Mouse (Mus musculus) heart, embryonic 15.5 days (tissue): Measurements from ENCODE around the gene Epor. TPM values are rescaled to one million over a fixed set of nuclear protein-coding genes. Genes with fewer than 3 reads are reported as not detected.
A peak's percentile ranks its signal among the peaks of the same experiment; 100 is the strongest.

ENCODE experiments used
- ATAC-seq: fragments of 200-750 bp; cut with Nextera tagmentation; replicated peaks from 2 replicates; pipeline ENCODE4 v1.8.0; 2017; ENCODE audit warnings: low read depth, moderate TSS enrichment; ENCODE audit not compliant: insufficient number of reproducible peaks, insufficient read depth, low FRiP score
- H3K27ac ChIP-seq: fragments of 300-500 bp; sonication (generic); 2 replicates; pipeline ENCODE4 v1.5.1; 2015; ENCODE audit warnings: mild to moderate bottlenecking, inconsistent platforms
- H3K27me3 ChIP-seq: fragments of 300-500 bp; sonication (generic); 2 replicates; pipeline ENCODE4 v1.6.1; 2015; ENCODE audit warnings: inconsistent platforms
- H3K36me3 ChIP-seq: fragments of 300-500 bp; sonication (generic); 2 replicates; pipeline ENCODE4 v1.6.1; 2015; ENCODE audit warnings: mild to moderate bottlenecking, inconsistent platforms
- H3K4me1 ChIP-seq: fragments of 300-500 bp; sonication (generic); replicated peaks from 2 replicates; pipeline ENCODE4 v1.6.1; 2015; ENCODE audit warnings: inconsistent platforms
- H3K4me2 ChIP-seq: fragments of 300-500 bp; sonication (generic); 2 replicates; pipeline ENCODE4 v1.6.1; 2015; ENCODE audit warnings: inconsistent platforms, mild to moderate bottlenecking, moderate library complexity
- H3K4me3 ChIP-seq: fragments of 300-500 bp; sonication (generic); 2 replicates; pipeline ENCODE4 v1.5.1; 2015; ENCODE audit warnings: mild to moderate bottlenecking, inconsistent platforms
- H3K9ac ChIP-seq: fragments of 300-500 bp; sonication (generic); 2 replicates; pipeline ENCODE4 v1.6.1; 2015; ENCODE audit warnings: mild to moderate bottlenecking, inconsistent platforms
- H3K9me3 ChIP-seq: fragments of 300-500 bp; sonication (generic); replicated peaks from 2 replicates; pipeline ENCODE4 v1.6.1; 2016; ENCODE audit warnings: inconsistent platforms
- WGBS: fragments of 180-500 bp; shearing (Covaris S2); methylation state at CpG from one replicate; pipeline ENCODE4 v1.1.7; 2015; ENCODE audit warnings: mixed read lengths; 5-methylcytosine and 5-hydroxymethylcytosine counted together
- polyA plus RNA-seq: library from polyadenylated mRNA; unstranded; fragments of >200 nt; fragmentation: Nextera tagmentation; extraction: Ambion mirVana; gene quantifications from 2 replicates; pipeline ENCODE4 v1.2.1, GENCODE M21; 2015

The Epor gene
- polyA plus RNA-seq, 1 experiment from 2014 or later: 2.9 TPM

- Histone ChIP-seq H3K27me3 (peaks cover 32% of the 10 kb centered on the region), H3K36me3 (no peaks in the 10 kb centered on the region), H3K4me1 (peaks cover 36% of the 10 kb centered on the region), H3K9me3 (no peaks in the 10 kb centered on the region), H3K4me2 (peak overlapping the region; percentile 98), H3K27ac (no peak overlapping the region), H3K9ac (peak overlapping the region; percentile 55), H3K4me3 (peak overlapping the region; percentile 59)
- WGBS: 3% methylated on average over 34 of the region's 34 CpGs
- peak; percentile 73 for ATAC-seq
These were observed 768 bp downstream of the Epor start for GRCm38 (mm10) chr9:21962416-21963059.

DNA sequence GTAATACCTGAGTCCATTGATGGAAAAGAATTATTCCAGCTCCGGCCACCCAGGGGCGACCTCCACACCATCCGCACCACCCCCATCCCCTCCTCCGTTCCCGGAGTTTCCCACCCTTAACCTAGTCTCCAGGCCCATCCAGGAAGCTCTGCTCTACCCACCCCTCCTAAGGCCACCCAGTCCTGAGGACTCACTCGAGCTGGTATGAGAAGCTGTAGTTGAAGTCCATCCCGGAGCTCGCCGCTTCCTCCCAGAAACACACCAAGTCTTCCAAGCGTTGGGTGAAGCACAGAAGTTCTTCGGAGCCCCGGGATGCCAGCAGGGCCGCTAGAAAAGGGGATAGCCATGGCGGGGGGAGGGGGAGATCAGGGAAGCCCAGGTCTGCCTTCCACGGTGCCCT, 1.3 kb downstream of the Epor start:
- peaks cover 32% of the 10 kb centered on the region for H3K27me3 ChIP-seq
- peak overlapping the region; percentile 98 for H3K4me2 ChIP-seq
- H3K36me3 ChIP-seq: no peaks in the 10 kb centered on the region
- peaks cover 36% of the 10 kb centered on the region for H3K4me1 ChIP-seq
- H3K9me3 ChIP-seq: no peaks in the 10 kb centered on the region
- H3K27ac ChIP-seq: no peak overlapping the region
- peak overlapping the region; percentile 59 for H3K4me3 ChIP-seq
- ATAC-seq: peak; percentile 44; the same call in 1 of the 2 replicates
- peak overlapping the region; percentile 55 for H3K9ac ChIP-seq
- under 1% methylated on average over 15 of the region's 15 CpGs for WGBS

DNA sequence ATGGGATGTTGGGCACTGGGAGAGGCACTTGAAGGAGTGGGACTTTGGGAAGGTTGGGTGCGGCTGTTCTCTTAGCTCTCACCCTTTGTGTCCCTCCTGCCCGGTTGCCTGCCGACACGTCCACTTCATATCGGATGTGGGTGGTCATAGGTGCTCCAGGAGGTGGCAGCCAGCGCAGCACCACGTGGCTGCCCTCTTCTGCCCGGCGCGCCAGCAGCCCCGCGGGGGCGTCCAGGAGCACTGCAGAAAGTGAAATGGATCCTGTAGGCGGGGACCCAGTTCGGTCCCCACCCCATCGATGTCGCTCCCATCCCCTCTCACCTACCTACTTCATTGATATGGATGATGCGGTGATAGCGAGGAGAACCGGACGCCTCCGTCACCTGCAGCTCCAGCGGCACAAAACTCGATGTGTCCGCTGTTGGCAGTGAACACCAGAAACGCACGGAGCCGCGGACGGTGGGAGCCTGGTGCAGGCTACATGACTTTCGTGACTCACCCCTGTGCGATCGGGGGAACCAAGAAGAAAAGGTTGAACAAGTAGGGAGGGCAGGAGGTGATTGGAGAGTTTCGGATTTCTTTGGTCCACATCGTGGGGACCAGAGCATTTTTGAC, 1.8 kb downstream of the Epor start:
- H3K27ac ChIP-seq: no peak overlapping the region
- peaks cover 39% of the 10 kb centered on the region for H3K4me1 ChIP-seq
- peak overlapping the region; percentile 59 for H3K4me3 ChIP-seq
- ATAC-seq: no peak
- H3K27me3 ChIP-seq: peaks cover 32% of the 10 kb centered on the region
- peak overlapping the region; percentile 55; the same call in 1 of the 2 replicates for H3K9ac ChIP-seq
- peak overlapping the region; percentile 98 for H3K4me2 ChIP-seq
- H3K9me3 ChIP-seq: no peaks in the 10 kb centered on the region
- WGBS: 2% methylated on average over 35 of the region's 35 CpGs
- no peaks in the 10 kb centered on the region for H3K36me3 ChIP-seq

GRCm38 (mm10) chr9:21960558-21961208, 2.6 kb downstream of the Epor start:
- Histone ChIP-seq H3K4me3 (peak overlapping the region; percentile 59; the same call in 1 of the 2 replicates), H3K9me3 (no peaks in the 10 kb centered on the region), H3K9ac (0 out of 2 replicates have a peak overlapping the region, but pooled peaks have one; percentile 0), H3K4me1 (peaks cover 42% of the 10 kb centered on the region), H3K4me2 (peak overlapping the region; percentile 98; the same call in 1 of the 2 replicates), H3K36me3 (no peaks in the 10 kb centered on the region), H3K27me3 (peaks cover 32% of the 10 kb centered on the region), H3K27ac (no peak overlapping the region)
- 14% methylated on average over 26 of the region's 26 CpGs for WGBS
- no peak for ATAC-seq

DNA sequence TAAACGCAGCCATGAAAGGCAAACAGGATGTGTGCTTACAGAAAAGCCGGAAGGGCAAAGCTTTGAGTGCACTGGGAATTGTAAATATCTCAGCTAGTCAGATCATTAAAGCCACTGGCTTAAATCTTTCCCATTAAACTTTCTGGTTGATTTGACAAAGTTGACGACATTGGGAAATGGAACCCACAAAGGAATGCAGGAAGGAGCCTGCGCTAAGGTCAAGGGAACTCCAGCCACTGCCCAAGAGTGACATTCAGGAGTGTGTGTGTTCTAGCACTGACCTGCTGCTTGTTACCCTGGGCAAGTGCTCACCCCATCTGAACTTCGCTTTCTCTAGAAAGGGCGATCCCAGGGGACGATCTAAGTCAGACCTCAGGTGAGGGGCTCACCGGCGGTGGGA, 3.2 kb downstream of the Epor start:
- Histone ChIP-seq H3K27ac (no peak overlapping the region), H3K4me3 (no peak overlapping the region), H3K4me2 (no peak overlapping the region), H3K9me3 (no peaks in the 10 kb centered on the region), H3K27me3 (peaks cover 32% of the 10 kb centered on the region), H3K4me1 (peaks cover 42% of the 10 kb centered on the region), H3K9ac (no peak overlapping the region), H3K36me3 (no peaks in the 10 kb centered on the region)
- WGBS: 60% methylated on average over 9 of the region's 9 CpGs
- ATAC-seq: no peak

GRCm38 (mm10) chr9:21959244-21959643, 4.1 kb downstream of the Epor start:
- peaks cover 42% of the 10 kb centered on the region for H3K4me1 ChIP-seq

DNA sequence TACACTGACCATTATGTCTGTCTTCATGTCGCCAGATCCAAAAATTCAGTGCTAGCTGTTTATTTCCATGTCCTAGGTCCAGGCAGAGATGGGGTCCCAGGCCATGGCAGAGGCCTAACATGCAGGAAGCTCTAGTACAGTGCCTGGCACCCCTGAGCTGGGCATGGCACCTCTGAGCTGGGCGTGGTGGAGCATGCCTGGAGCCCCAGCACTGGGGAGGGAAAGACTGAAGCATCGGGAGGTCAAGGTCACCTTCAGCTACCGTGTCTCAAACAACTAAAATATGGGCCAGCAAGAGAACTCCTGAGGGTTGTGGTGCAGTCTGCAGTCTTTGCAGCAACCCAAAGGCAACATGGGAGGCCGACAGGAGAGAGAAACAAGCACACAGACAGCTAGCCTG, 4.9 kb downstream of the Epor start:
- no peak for ATAC-seq
- no peak overlapping the region for H3K9ac ChIP-seq
- H3K9me3 ChIP-seq: no peaks in the 10 kb centered on the region
- no peak overlapping the region for H3K4me3 ChIP-seq
- peaks cover 38% of the 10 kb centered on the region for H3K4me1 ChIP-seq
- no peak overlapping the region for H3K27ac ChIP-seq
- no peaks in the 10 kb centered on the region for H3K36me3 ChIP-seq
- no peak overlapping the region for H3K4me2 ChIP-seq
- peaks cover 31% of the 10 kb centered on the region for H3K27me3 ChIP-seq
- 57% methylated on average over 5 of the region's 5 CpGs for WGBS

More at GRCm38 (mm10) chr9:21959244-21959643, 4.1 kb downstream of the Epor start:
- H3K36me3 ChIP-seq: no peaks in the 10 kb centered on the region
- ATAC-seq: no peak
- no peak overlapping the region for H3K27ac ChIP-seq
- H3K4me2 ChIP-seq: no peak overlapping the region
- H3K27me3 ChIP-seq: peaks cover 32% of the 10 kb centered on the region
- no peaks in the 10 kb centered on the region for H3K9me3 ChIP-seq
- 89% methylated on average over 7 of the region's 7 CpGs for WGBS
- H3K4me3 ChIP-seq: no peak overlapping the region
- H3K9ac ChIP-seq: no peak overlapping the region

GRCm38 (mm10) chr9:21955570-21956281, 7.6 kb downstream of the Epor start, which contains the start of gene Swsap1:
Swsap1 (plus strand) TSS chr9:21955755.
- Histone ChIP-seq H3K9ac (peak within 1 kb of the TSS; percentile 89), H3K4me1 (peaks cover 11% of the 10 kb centered on the region), H3K4me2 (peak within 1 kb of the TSS; percentile 65), H3K4me3 (peak within 1 kb of the TSS; percentile 83), H3K27me3 (peaks cover 6% of the 10 kb centered on the region), H3K36me3 (no peaks in the 10 kb centered on the region), H3K27ac (peak within 1 kb of the TSS; percentile 96), H3K9me3 (no peaks in the 10 kb centered on the region)
- ATAC-seq: peak; percentile 97
- WGBS: under 1% methylated on average over 54 of the region's 54 CpGs

GRCm38 (mm10) chr9:21955225-21955569, 8.1 kb downstream of the Epor start:
- peak overlapping the region; percentile 83 for H3K4me3 ChIP-seq
- WGBS: 2% methylated on average over 18 of the region's 18 CpGs

DNA sequence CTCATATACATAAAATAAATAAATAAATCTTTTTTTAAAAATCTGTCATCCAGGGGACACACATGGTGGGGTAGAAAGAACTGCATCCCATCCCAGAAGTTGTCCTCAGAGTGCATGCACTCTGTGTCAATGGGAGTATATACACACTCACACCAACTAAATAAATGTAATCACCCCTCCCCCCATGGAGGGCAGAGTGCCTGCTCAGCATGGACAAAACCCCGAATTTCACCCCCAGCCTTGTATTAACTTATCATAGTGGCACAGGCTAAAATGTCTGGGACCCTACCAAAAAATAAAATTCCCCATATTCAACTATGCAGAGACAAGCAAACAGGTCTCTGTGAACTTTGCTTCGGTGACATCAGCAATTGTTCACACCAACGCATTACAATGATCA, 8.7 kb downstream of the Epor start:
- Histone ChIP-seq H3K4me3 (no peak overlapping the region), H3K36me3 (no peaks in the 10 kb centered on the region), H3K9me3 (no peaks in the 10 kb centered on the region), H3K4me2 (peak overlapping the region; percentile 65), H3K4me1 (peaks cover 9% of the 10 kb centered on the region), H3K9ac (no peak overlapping the region), H3K27me3 (peaks cover 2% of the 10 kb centered on the region; the same call in 1 of the 2 replicates), H3K27ac (no peak overlapping the region)
- ATAC-seq: no peak
- WGBS: 78% methylated on average over 3 of the region's 3 CpGs

More at GRCm38 (mm10) chr9:21955225-21955569, 8.1 kb downstream of the Epor start:
- Histone ChIP-seq H3K36me3 (no peaks in the 10 kb centered on the region), H3K27me3 (peaks cover 1% of the 10 kb centered on the region), H3K4me2 (peak overlapping the region; percentile 65), H3K9ac (peak overlapping the region; percentile 22; the same call in 1 of the 2 replicates), H3K4me1 (peaks cover 9% of the 10 kb centered on the region), H3K27ac (peak overlapping the region; percentile 96), H3K9me3 (no peaks in the 10 kb centered on the region)
- ATAC-seq: peak; percentile 54

GRCm38 (mm10) chr9:21953600-21953999, 9.7 kb downstream of the Epor start:
- H3K4me2 ChIP-seq: no peak overlapping the region
- H3K9me3 ChIP-seq: no peaks in the 10 kb centered on the region
- H3K4me3 ChIP-seq: no peak overlapping the region
- H3K9ac ChIP-seq: no peak overlapping the region
- ATAC-seq: no peak
- peaks cover 10% of the 10 kb centered on the region; the same call in 1 of the 2 replicates for H3K27me3 ChIP-seq
- WGBS: 12% methylated on average over 3 of the region's 3 CpGs
- H3K27ac ChIP-seq: no peak overlapping the region
- no peaks in the 10 kb centered on the region for H3K36me3 ChIP-seq
- peaks cover 9% of the 10 kb centered on the region for H3K4me1 ChIP-seq
